Mouse (Mus musculus): Measurements from ENCODE around the gene Lrrc8b.
A peak's percentile ranks its signal among the peaks of the same experiment; 100 is the strongest.

Lrrc8b gene

GRCm38 (mm10) chr5:105518626-105519095, 103.1 kb downstream of the Lrrc8b start:
- DNase-seq (ENCODE audit: inconsistent ontology term) = no peak

DNA sequence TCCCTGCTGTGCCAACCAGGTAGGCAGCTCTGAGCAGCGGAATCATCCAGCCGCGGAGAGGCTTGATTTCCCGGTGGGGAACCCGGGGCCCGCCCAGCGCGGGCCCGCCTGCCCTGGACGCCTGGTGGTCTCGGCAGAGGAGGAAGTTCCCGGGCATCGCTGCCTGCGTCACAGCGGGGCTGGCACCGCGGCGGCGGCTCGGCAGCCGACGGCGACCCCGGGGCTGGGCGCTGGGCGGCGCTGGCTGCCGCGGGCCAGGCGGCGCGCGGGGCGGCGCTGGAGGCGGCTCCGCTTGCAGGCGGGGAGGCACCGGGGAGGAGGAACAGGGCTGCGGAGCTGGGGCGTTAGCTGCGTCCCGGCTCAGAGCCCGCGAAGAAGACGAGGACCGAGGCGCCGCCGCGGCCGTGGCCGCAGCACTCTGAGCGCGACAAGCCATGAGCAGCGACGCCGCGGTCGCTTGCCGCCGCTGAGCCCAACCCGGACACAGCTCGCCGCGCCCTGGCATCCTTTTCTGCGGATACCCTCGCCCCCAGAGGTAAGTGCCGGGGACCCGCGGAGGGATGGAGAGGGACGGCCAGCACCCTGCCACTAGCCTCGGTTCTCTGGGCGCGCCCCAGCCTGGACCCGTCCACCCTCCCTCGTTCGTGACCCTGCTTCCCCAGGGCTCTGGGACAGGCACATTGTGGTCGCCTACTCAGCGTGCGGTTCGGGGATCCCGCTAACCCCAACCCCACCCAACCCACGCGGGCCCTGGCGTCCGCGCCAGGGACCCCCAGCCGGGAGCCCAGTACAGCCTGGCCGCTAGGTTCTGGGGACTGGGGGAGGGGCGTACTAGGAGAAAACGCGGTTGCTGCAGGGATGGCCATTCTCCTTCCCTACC, 103.8 kb downstream of the Lrrc8b start, which contains the start of gene Lrrc8c:
Gene Lrrc8c, plus strand, starts transcription at position 293 of the 880 bp plus-strand sequence.
- DNase-seq (ENCODE audit: inconsistent ontology term) = peak; percentile 92

GRCm38 (mm10) chr5:105519976-105520300, 104.4 kb downstream of the Lrrc8b start:
- DNase-seq (ENCODE audit: inconsistent ontology term) = peak; percentile 58

GRCm38 (mm10) chr5:105520442-105520965, 104.9 kb downstream of the Lrrc8b start:
- DNase-seq (ENCODE audit: inconsistent ontology term) = peak; percentile 22

DNA sequence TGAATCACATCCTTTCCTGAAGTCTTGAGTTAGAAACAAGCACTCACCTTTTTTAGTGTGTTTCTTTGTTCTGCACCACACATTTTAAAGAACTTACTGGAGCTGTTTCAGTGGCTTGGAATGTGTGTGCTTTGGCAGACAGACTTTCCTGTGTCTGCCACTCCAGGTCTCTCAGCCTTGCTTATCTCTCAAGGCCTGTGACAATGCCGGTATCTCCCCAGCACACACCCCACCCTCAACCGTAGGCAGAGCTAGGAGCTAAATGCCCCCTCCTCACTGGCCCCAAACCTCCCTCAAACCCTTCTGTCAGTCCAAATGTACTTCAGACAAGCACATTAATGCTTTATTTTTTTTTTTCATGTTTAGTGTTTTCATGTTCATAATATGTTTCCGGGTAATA, 107.9 kb downstream of the Lrrc8b start:
- DNase-seq (ENCODE audit: inconsistent ontology term) = peak; percentile 7

DNA sequence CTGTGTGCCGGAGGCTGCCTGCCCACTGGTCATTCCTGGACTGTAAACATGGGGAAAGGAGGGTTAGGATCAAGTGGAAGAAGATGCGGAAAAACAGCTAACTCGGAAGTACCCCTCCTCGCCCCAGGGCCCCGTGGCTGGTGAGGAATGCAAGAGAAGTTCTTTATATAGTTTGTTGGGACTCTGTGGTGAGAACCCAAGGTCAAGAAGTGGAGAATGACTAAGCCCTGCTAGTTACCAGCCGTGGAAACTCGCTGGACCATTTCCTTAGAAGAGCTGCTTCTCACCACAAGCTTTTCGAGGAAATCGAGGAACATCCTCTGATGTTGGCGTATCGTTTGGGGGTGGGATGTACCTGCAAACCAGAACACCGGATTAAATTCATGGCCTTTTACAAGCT, 109.4 kb downstream of the Lrrc8b start:
- DNase-seq (ENCODE audit: inconsistent ontology term) = peak; percentile 17

GRCm38 (mm10) chr5:105526107-105526645, 110.6 kb downstream of the Lrrc8b start:
- DNase-seq (ENCODE audit: inconsistent ontology term) = no peak

GRCm38 (mm10) chr5:105526766-105527165, 111.2 kb downstream of the Lrrc8b start:
- no peak for DNase-seq (ENCODE audit: inconsistent ontology term)

GRCm38 (mm10) chr5:105527477-105528331, 112.1 kb downstream of the Lrrc8b start:
- DNase-seq (ENCODE audit: inconsistent ontology term) = no peak

- DNase-seq (ENCODE audit: inconsistent ontology term) = peak; percentile 7
These were observed 115.0 kb downstream of the Lrrc8b start for GRCm38 (mm10) chr5:105530576-105530975.

DNA sequence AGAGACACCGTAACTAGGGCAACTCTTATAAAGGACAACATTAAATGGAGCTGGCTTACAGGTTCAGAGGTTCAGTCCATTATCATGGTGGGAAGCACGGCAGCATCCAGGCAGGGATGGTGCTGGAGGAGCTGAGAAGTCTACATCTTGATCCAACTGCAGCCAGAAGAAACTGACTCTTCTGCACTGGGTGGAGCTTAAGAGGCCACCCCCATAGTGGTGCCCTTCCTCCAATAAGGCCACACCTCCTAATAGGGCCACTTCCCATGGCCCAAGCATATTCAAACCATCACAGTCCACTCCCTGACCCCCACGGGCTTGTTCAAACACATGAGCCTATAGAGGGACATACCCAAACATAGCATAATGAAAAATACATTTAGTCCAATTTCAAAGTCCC, 119.6 kb downstream of the Lrrc8b start:
- no peak for DNase-seq (ENCODE audit: inconsistent ontology term)

- DNase-seq (ENCODE audit: inconsistent ontology term) = no peak
These were observed 120.6 kb downstream of the Lrrc8b start for GRCm38 (mm10) chr5:105536172-105536571.

DNA sequence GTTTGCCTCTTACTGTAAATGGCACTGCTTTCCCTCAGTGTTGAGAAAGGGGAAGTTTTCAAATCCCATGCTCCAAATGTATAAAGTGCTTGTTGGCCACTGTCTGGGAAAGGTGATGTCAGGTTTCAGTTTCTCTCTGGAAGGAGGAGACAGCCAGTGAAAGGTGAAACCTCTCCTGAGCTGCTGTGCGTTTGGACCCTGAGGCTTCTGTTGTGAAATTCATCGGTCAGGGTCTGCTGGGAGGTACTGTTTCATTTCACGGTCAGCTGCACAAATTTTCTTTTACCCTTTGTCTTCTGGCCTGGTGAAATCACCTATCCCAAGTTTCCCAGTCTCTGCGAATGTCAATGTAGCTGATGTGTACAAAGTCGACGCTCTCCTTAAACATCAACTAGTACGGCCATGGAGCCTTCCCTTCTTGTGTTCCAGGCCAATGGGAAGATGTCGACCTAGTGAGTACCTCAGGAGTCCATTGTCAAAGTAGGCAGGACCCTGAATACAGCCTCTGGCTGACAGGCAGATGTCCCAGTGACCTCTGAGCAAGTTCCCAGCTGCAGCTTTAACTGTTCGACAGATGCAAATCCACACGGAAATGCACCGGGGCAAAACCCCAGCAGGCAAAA, 121.6 kb downstream of the Lrrc8b start:
- no peak for DNase-seq (ENCODE audit: inconsistent ontology term)

Data from Muller cell, postnatal 12 days (primary cell).